Mouse (Mus musculus) liver, adult 2 months (tissue): ENCODE measurements around the gene Acly.

ENCODE experiments used
- CTCF ChIP-seq: fragments of 200-500 bp; IDR thresholded peaks from 2 replicates; pipeline ENCODE4 v1.5.1; 2011; ENCODE audit warnings: low read depth, low read length, control low read depth
- POLR2A ChIP-seq: fragments of 200-500 bp; IDR thresholded peaks from 2 replicates; pipeline ENCODE4 v1.6.1; 2011; ENCODE audit warnings: low read length, control low read depth; ENCODE audit not compliant: insufficient read depth; ENCODE audit errors: extremely low read depth

- TF ChIP-seq CTCF = no peak
- TF ChIP-seq POLR2A = no peak
Observed at GRCm38 (mm10) chr11:100430052-100430451, 97.7 kb downstream of the Acly start.
